Mouse (Mus musculus) cerebellum, postnatal 36 days (tissue): ENCODE measurements at regions not wholly inside any gene's neighbourhood (a gene's known extent, or its start where the extent isn't known, plus 50 kb on each side); places are given as distances from the start of the nearest gene placed in this dataset.

ENCODE experiments used
- DNase-seq, 2 experiments: peaks; one replicate each; pipeline ENCODE4 v3.0.0; 2021 to 2022; ENCODE audit warnings: mixed read lengths in 2 of 2

DNA sequence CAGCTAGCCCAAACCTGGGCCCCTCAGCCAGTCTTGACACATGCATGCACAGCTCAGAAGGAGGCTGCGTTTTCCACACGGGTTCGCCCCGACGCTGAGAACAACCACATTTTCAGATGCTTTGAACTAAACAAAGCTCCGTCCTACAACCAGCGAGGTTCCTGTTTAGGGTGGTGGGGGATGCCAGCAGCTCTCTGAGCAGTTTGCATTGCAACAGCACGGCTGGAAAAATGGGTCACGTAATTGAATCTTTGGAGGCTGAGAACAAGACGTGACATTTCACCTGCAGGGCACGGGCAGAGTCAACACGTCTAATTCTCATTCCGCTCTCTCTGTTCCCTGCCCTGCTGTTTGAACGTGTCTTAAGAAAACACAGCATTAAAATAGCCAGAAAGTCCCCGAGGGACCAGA, 119.2 kb downstream of the Syk start:
- DNase-seq = no peak

DNA sequence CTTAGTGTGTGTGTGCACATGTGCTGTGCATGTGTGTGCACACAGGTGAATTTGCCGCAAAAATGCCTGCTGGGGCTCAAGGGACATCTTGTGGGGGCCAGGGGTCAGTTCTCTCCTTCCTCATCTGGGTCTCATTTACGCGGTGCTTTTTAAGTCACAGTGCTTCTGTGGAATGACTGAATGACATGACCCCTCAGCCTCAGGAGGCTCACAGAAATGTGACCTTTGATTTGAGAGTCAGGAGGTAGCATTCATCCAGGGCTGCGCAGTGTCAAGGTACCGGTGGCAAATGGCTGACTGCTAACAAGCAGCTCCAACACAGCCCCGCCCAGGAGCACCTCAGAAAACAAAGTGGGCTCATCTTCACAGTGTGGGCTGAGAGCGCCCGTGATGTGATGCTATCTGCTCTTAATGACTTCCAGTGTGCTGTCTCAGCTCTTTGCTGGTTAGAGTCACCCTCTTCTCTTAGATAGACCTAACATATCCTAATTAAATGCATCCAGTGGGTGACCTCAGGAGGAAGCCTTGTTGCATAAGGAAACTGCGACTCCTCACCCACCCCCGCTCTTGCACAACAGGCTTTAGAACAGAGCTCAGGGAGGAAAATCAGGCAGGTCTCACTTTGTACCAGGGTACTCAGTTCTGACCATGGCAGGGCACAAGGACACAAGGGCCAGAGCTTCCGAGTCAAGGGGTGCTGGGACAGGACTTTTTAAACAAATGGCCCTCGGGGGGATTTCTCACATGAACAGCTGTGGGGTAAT, 120.6 kb downstream of the Syk start:
- DNase-seq = no peak

DNA sequence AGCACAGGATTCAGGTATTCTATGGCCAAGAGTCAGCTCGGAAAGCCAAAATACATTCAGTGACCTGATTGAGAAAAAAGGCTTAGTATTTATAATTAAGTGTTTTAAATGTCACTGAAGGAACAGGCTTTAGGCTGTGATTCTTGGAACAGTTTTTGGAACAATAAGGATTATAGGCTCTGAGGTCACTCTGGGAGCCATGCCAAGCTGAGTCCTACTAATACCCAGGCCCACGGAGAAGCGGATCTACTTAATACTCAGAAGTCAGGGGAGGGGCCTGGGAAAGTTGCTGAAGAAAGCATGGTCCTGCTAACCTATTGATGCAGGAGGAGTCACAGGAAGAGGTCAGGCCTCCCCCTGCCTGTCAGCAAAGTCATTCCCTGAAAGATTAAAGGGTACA, 121.7 kb downstream of the Syk start:
- no peak for DNase-seq

GRCm38 (mm10) chr13:52709580-52709979, 126.6 kb downstream of the Syk start:
- DNase-seq = no peak

GRCm38 (mm10) chr13:52711713-52712369, 128.9 kb downstream of the Syk start:
- DNase-seq = peak; percentile 63 to 83

GRCm38 (mm10) chr13:52721463-52721862, 138.5 kb downstream of the Syk start:
- DNase-seq = no peak

DNA sequence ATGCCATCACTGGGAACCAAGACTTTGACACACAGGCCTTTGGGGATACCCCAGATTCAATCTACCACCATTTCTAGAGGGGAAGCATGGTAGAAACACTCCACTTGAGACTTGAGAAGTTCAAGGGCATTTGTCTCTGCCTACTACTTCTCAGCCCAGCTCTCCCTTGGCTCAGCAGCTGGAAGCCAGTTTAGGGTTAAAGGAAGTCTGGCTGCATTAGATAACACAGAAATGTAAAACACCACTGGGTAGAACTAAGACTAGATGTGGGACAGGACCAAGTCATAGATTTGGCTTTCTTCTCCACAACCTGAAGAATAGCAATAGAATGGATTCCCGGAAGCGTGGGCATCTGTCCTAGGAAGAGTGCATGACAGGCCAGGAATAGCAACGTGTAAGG, 139.7 kb downstream of the Syk start:
- no peak for DNase-seq

GRCm38 (mm10) chr13:52726043-52726442, 143.1 kb downstream of the Syk start:
- DNase-seq = no peak

DNA sequence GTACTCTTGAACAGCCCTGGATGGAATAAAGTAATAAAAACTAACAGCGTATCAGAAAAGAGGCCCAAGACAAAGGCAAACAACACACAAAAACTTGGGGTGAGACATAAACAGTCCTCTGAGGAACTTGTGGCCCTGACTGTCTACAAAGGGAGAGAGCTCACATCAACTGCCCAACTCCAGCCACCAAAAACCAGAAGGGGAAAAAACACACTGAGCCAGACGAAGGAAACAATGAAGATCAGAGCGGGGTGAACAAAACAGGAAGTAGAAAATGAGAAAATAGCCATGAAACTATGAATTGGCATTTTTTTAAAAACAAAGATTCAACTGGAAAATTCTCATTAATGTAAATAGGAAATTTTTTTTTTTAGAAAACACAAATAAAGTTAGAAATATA, 143.6 kb downstream of the Syk start:
- DNase-seq = no peak

DNA sequence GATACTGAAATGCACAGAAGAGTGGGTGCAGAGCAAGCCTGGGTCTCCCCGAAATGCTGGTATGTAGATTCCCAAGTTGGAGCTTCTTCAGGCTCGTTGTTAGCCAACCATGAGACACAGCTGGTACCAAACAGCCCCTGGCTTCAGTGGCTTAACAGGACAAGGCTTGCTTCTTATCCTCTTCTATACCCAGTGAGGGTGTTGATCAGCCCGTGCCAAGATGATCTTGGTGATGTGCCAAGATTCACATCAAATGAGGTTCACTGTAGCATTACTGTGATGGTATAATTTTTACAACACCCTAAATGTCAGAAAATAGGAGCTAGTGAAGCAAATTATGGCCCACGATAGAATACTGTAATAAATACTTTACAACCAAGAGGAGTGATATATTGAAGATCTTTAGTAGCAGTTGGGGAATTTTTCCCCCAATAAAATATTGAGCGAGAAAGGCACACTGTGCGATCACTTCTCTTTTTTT, 152.5 kb downstream of the Syk start:
- DNase-seq = peak in 1 of 2 experiments; percentile 11

DNA sequence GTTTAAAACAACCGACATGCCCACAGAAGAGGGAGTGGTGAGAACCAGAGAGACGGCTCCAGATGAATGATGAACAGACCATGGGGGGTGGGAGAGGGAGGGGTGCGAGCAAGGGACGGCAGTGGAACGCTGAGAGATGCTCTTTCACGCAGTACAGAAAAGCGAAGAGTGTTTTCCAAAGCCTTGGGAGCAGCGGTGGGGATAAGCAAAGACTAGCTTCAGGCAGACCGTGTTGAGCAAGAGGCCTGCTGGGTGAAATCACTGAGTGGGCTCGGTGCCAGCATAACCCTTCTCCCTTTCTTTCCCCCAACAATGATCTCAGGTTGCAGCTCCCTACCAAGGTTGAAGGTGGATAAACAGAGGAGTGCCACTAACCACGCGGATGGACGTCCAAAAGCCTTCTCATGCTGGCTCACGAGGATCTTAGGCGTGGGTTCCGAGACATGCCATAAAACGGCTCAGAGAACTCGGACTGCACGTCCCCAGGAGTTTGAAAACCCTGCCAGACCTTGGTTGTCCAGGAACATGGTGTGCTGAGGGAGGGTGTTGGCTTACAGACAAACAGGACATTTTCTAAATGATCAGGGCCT, 153.1 kb downstream of the Syk start:
- DNase-seq = peak; percentile 11 to 12

GRCm38 (mm10) chr13:52738095-52738660, 155.2 kb downstream of the Syk start:
- no peak for DNase-seq

- no peak for DNase-seq
Measured at GRCm38 (mm10) chr13:52741371-52741770, 158.4 kb downstream of the Syk start.

DNA sequence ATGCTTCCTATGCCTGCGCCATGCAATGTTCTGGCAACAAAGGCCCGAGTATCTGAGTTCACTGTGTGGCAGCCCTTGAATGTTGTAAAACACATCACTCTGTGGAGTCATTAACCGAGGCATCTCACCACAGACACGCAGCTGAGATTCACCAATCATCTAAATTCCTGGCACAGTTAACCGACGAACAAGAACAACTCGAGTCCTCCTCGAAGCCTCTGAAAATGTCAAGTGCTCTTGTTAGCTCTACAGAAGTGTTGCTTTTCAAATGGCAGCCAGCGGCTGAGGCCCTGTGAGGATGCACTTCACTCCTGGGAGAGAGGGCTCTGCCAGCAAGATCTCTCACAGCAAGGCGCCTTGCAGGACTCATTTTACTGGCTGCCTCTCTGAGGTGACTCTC, 173.0 kb downstream of the Syk start:
- no peak for DNase-seq

GRCm38 (mm10) chr13:52765508-52766181, 163.8 kb downstream of the Auh start:
- DNase-seq = peak in 1 of 2 experiments; percentile 13

DNA sequence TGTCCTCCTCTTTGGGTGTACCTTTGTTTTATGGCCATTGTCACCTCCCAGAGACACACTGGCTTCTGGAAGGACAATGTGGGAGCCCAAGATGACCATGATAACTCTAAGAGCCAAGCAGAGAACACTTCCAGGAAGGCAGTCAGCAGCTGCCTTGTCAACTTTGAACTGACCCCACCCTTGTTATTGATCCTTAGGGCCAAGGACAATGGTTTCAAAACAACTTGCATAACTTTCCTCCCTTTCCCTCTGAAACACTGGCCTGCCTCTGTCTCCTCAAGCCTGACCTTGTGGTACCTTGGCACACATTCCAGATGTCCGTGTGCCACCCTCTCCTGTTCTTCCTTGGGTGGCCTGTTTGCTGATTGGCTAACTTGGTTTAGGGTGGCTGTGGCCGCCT, 163.2 kb downstream of the Auh start:
- no peak for DNase-seq

DNA sequence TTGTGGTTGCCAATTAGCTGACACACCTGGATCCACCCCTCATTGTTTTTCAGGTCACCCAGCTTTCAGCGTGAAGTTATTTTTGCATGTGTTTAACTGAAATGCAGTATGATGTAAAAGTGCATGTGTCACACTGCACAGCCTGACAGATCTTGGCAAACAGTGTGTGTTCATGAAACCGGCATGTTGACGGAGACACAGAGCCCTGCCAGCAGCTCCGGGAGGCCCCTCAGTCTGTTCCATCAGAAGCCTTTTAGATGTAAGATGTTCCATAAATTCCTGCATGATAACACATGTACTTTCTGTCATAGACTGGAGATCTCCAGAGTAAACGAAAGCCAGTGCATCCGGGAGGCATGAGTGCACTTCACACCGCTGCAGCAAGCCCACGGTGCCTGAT, 159.5 kb downstream of the Auh start:
- DNase-seq = no peak

DNA sequence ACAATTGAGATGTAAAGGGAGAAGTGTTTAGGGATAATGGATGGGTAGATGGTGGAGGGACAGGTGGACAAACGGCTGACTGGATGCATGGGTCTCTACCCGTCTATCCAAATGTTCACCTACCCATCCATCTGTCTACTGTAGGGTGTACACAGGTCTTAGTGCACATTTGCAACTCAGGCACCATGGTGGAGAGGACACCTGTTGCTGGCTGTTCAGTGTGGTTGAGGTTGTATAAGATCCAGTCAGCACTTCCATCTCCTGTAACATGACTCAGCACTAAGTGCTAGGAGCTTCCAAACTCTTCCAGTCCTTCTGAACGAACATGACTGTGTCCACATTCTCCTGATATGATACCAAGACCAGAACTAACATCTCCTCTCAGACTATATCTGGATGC, 158.0 kb downstream of the Auh start:
- DNase-seq = no peak

DNA sequence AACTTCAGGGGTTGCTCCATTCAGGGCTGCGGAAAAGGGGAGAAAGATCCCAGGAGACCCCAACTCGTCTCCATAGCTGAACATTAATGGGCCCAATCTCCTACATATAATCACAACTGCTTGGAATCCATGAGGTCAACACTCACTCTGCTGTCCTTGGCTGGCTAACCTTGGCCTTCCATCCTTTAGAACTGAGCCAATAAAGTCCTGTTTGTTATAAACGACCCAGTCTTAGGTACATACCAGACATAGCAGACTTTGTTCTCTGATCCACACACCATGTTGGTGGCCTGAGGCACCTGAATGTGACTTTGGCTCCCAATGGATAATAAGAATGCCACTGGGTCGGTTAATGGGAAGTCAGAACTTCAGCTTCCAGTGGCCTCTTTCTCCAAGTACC, 157.4 kb downstream of the Auh start:
- no peak for DNase-seq

DNA sequence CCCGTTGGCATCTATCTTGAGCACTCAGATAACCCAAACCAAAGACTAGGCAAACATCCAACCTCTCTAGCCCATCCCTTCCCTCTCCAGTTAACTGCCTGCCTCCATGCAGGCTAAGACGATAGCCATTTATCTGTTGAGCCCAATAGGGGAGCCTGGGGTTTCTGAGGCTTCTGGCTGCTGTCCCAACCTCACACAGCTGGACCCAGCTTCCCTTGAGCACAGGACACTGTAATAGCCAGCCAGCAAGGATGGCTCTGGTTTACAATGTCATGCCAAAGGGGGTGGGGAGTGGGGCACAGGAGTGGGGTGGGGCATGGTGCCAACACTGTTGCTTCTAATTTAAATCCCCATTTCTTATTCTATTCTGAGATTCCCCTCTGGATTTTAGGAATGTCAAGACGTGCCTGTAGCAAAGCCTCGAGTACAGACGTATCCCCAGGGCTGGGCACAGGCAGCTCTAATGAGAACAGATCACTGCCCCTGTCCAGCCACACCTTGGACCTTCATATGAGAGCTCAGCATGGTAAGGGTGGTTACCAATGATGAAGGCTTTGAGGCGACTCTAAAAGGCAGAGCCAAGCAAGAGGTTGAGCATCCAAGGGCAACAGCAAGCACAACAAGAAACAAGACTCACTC, 152.0 kb downstream of the Auh start:
- DNase-seq = no peak

- DNase-seq = no peak
Measured at GRCm38 (mm10) chr13:52778848-52779247, 150.6 kb downstream of the Auh start.
